22 mouse cellular contexts compared by ENCODE assay signal in genomic region chr2:36097129-36097815, GRCm38 (mm10). TPM values are rescaled to one million over a fixed set of nuclear protein-coding genes. Genes with fewer than 3 reads are reported as not detected.
DNase-seq lines count a peak whose midpoint lies in the region; ATAC-seq lines count a peak whose summit lies in the region.
"Had no signal": no experiment of that assay in that cellular context is flagged by ENCODE, and none has a peak within 500 bp of the region (broad histone marks: within the 10 kb centered on the region; RNA-seq: fewer than 3 reads in every experiment).

No protein-coding gene starts in this region.

- no peaks in the 10 kb centered on the region for H3K36me3 ChIP-seq in forebrain, embryonic 12.5 days (replicated peaks)
- no peaks in the 10 kb centered on the region for H3K36me3 ChIP-seq in forebrain, embryonic 11.5 days (ENCODE audit: control insufficient read depth, insufficient read depth, low read length)
- no peaks in the 10 kb centered on the region for H3K36me3 ChIP-seq in midbrain, embryonic 10.5 days
- H3K36me3 ChIP-seq in midbrain, embryonic 15.5 days (replicated peaks): no peaks in the 10 kb centered on the region
- no peaks in the 10 kb centered on the region for H3K36me3 ChIP-seq in embryonic facial prominence, embryonic 13.5 days
- no peaks in the 10 kb centered on the region for H3K36me3 ChIP-seq in limb, embryonic 11.5 days (ENCODE audit: control insufficient read depth, insufficient read depth, low read length)
- H3K36me3 ChIP-seq: G1E; heart, embryonic 15.5 days; limb, embryonic 12.5 days; liver, embryonic 13.5 days; midbrain, embryonic 13.5 days had no signal

- DNase-seq in forebrain, embryonic 11.5 days (ENCODE audit: low spot score): no peak
- DNase-seq in midbrain, embryonic 10.5 days (ENCODE audit: low spot score): peak; percentile 52
- DNase-seq in limb, embryonic 11.5 days (ENCODE audit: low spot score): peak; percentile 61
- DNase-seq in gastrocnemius, postnatal 25 days: no peak
- DNase-seq: adrenal gland, postnatal 10 days; cerebellum, adult 9-10 months; gastrocnemius, postnatal 36 days; heart, postnatal 4 days; liver, embryonic 13.5 days; thymus, postnatal 25 days had no signal

- ATAC-seq in forebrain, embryonic 12.5 days (ENCODE audit: low FRiP score): no peak
- no peak for ATAC-seq in forebrain, embryonic 11.5 days (replicated peaks; ENCODE audit: low FRiP score)
- no peak for ATAC-seq in midbrain, embryonic 15.5 days (replicated peaks)
- no peak for ATAC-seq in embryonic facial prominence, embryonic 13.5 days (ENCODE audit: insufficient number of reproducible peaks, insufficient read depth, low FRiP score, low TSS enrichment, low read depth)
- ATAC-seq in limb, embryonic 11.5 days (ENCODE audit: insufficient number of reproducible peaks, low FRiP score, low TSS enrichment, low read depth): no peak
- ATAC-seq: activated CD4-positive, CD25-positive, alpha-beta regulatory T cell, adult 4 months; midbrain, embryonic 13.5 days had no signal

- H3K27ac ChIP-seq in forebrain, embryonic 12.5 days: no peak overlapping the region
- H3K27ac ChIP-seq in forebrain, embryonic 11.5 days (ENCODE audit: low read depth, low read length): no peak overlapping the region
- no peak overlapping the region for H3K27ac ChIP-seq in midbrain, embryonic 10.5 days (replicated peaks)
- H3K27ac ChIP-seq in midbrain, embryonic 15.5 days: no peak overlapping the region
- no peak overlapping the region for H3K27ac ChIP-seq in embryonic facial prominence, embryonic 13.5 days
- H3K27ac ChIP-seq in limb, embryonic 11.5 days (replicated peaks; ENCODE audit: low read depth, low read length): no peak overlapping the region
- H3K27ac ChIP-seq: heart, embryonic 15.5 days; limb, embryonic 12.5 days; liver, embryonic 13.5 days; midbrain, embryonic 13.5 days had no signal

- no peaks in the 10 kb centered on the region for H3K9me3 ChIP-seq in forebrain, embryonic 12.5 days
- no peaks in the 10 kb centered on the region for H3K9me3 ChIP-seq in forebrain, embryonic 11.5 days (ENCODE audit: control insufficient read depth, low read length)
- no peaks in the 10 kb centered on the region for H3K9me3 ChIP-seq in midbrain, embryonic 10.5 days (replicated peaks)
- no peaks in the 10 kb centered on the region for H3K9me3 ChIP-seq in midbrain, embryonic 15.5 days
- no peaks in the 10 kb centered on the region for H3K9me3 ChIP-seq in embryonic facial prominence, embryonic 13.5 days
- H3K9me3 ChIP-seq in limb, embryonic 11.5 days (ENCODE audit: control insufficient read depth, low read length): no peaks in the 10 kb centered on the region
- H3K9me3 ChIP-seq: G1E; heart, embryonic 15.5 days; limb, embryonic 12.5 days; liver, embryonic 13.5 days; midbrain, embryonic 13.5 days had no signal

- 1% methylated on average over 18 of the region's 18 CpGs for WGBS in forebrain, embryonic 12.5 days
- 1% methylated on average over 18 of the region's 18 CpGs for WGBS in forebrain, embryonic 11.5 days
- WGBS in midbrain, embryonic 10.5 days: 2% methylated on average over 18 of the region's 18 CpGs
- WGBS in midbrain, embryonic 15.5 days: 1% methylated on average over 18 of the region's 18 CpGs
- 8% methylated on average over 18 of the region's 18 CpGs for WGBS in embryonic facial prominence, embryonic 13.5 days
- WGBS in limb, embryonic 11.5 days: 2% methylated on average over 18 of the region's 18 CpGs

- H3K4me2 ChIP-seq in forebrain, embryonic 12.5 days: peak overlapping the region; percentile 67
- H3K4me2 ChIP-seq in forebrain, embryonic 11.5 days (ENCODE audit: low read depth, low read length, severe bottlenecking): no peak overlapping the region
- H3K4me2 ChIP-seq in midbrain, embryonic 15.5 days: no peak overlapping the region
- peak overlapping the region; percentile 44 for H3K4me2 ChIP-seq in embryonic facial prominence, embryonic 13.5 days
- no peak overlapping the region for H3K4me2 ChIP-seq in limb, embryonic 11.5 days (ENCODE audit: low read depth, severe bottlenecking)
- H3K4me2 ChIP-seq: heart, embryonic 15.5 days; limb, embryonic 12.5 days; liver, embryonic 13.5 days; midbrain, embryonic 13.5 days had no signal

- peaks cover 100% of the 10 kb centered on the region for H3K27me3 ChIP-seq in forebrain, embryonic 12.5 days
- peaks cover 98% of the 10 kb centered on the region for H3K27me3 ChIP-seq in forebrain, embryonic 11.5 days (ENCODE audit: control insufficient read depth, insufficient read depth, low read length)
- H3K27me3 ChIP-seq in midbrain, embryonic 10.5 days (ENCODE audit: low read depth, poor library complexity, severe bottlenecking): peaks cover 100% of the 10 kb centered on the region
- peaks cover 99% of the 10 kb centered on the region for H3K27me3 ChIP-seq in midbrain, embryonic 15.5 days (replicated peaks)
- peaks cover 100% of the 10 kb centered on the region for H3K27me3 ChIP-seq in embryonic facial prominence, embryonic 13.5 days
- peaks cover 94% of the 10 kb centered on the region for H3K27me3 ChIP-seq in limb, embryonic 11.5 days (ENCODE audit: control insufficient read depth, insufficient read depth, low read length)

- no peak overlapping the region for H3K9ac ChIP-seq in forebrain, embryonic 12.5 days
- no peak overlapping the region for H3K9ac ChIP-seq in forebrain, embryonic 11.5 days (ENCODE audit: low read length)
- no peak overlapping the region for H3K9ac ChIP-seq in midbrain, embryonic 15.5 days
- H3K9ac ChIP-seq in embryonic facial prominence, embryonic 13.5 days: peak overlapping the region; percentile 33
- H3K9ac ChIP-seq in limb, embryonic 11.5 days (ENCODE audit: low read length): no peak overlapping the region
- H3K9ac ChIP-seq: heart, embryonic 15.5 days; limb, embryonic 12.5 days; liver, embryonic 13.5 days; midbrain, embryonic 13.5 days had no signal

- peaks cover 1% of the 10 kb centered on the region for H3K4me1 ChIP-seq in forebrain, embryonic 12.5 days
- H3K4me1 ChIP-seq in forebrain, embryonic 11.5 days (replicated peaks; ENCODE audit: control insufficient read depth, insufficient read depth, low read length): no peaks in the 10 kb centered on the region
- peaks cover 11% of the 10 kb centered on the region for H3K4me1 ChIP-seq in midbrain, embryonic 10.5 days
- no peaks in the 10 kb centered on the region for H3K4me1 ChIP-seq in midbrain, embryonic 15.5 days
- H3K4me1 ChIP-seq in embryonic facial prominence, embryonic 13.5 days: peaks cover 34% of the 10 kb centered on the region
- H3K4me1 ChIP-seq in limb, embryonic 11.5 days (ENCODE audit: control insufficient read depth, insufficient read depth, low read length): peaks cover under 1% of the 10 kb centered on the region; the same call in 1 of the 2 replicates

- H3K4me3 ChIP-seq in forebrain, embryonic 12.5 days (replicated peaks): peak overlapping the region; percentile 7; the same call in 1 of the 2 replicates
- H3K4me3 ChIP-seq in forebrain, embryonic 11.5 days (ENCODE audit: low read depth, low read length): no peak overlapping the region
- no peak overlapping the region for H3K4me3 ChIP-seq in midbrain, embryonic 10.5 days
- H3K4me3 ChIP-seq in midbrain, embryonic 15.5 days: no peak overlapping the region
- H3K4me3 ChIP-seq in embryonic facial prominence, embryonic 13.5 days: peak overlapping the region; percentile 11; the same call in 1 of the 2 replicates
- no peak overlapping the region for H3K4me3 ChIP-seq in limb, embryonic 11.5 days (ENCODE audit: low read depth, low read length)
- H3K4me3 ChIP-seq: erythroblast, embryonic 14.5 days; heart, embryonic 15.5 days; limb, embryonic 12.5 days; liver, embryonic 13.5 days; midbrain, embryonic 13.5 days had no signal

RNA-seq across cellular contexts. Expression of gene Lhx6, which starts 7.9 kb away (rescaled TPM):
- polyA plus RNA-seq in forebrain, embryonic 12.5 days (2016; fragmentation: Nextera tagmentation; extraction: Ambion mirVana): 21.9 and 34.2 TPM in 2 replicates
- polyA plus RNA-seq in forebrain, embryonic 11.5 days (2014; fragmentation: Nextera tagmentation; extraction: Ambion mirVana): 10.6 and 19.0 TPM in 2 replicates
- polyA plus RNA-seq in midbrain, embryonic 10.5 days (2016; fragmentation: Nextera tagmentation; extraction: Ambion mirVana): 1.2 and 1.6 TPM in 2 replicates
- 4.5 and 5.2 TPM in 2 replicates for polyA plus RNA-seq in midbrain, embryonic 15.5 days (2015; fragmentation: Nextera tagmentation; extraction: Ambion mirVana)
- polyA plus RNA-seq in embryonic facial prominence, embryonic 13.5 days (2015; fragmentation: Nextera tagmentation; extraction: Ambion mirVana): 13.7 and 13.8 TPM in 2 replicates
- polyA plus RNA-seq in limb, embryonic 11.5 days (2014; fragmentation: Nextera tagmentation; extraction: Ambion mirVana): 0.62 and 0.83 TPM in 2 replicates
- total RNA-seq in gastrocnemius, postnatal 25 days (2021): 1 to 10 TPM; 3.7 to 4.0 TPM
- polyA plus RNA-seq: activated CD4-positive, CD25-positive, alpha-beta regulatory T cell, adult 4 months; erythroblast, embryonic 14.5 days; G1E had no signal

RNA-seq across cellular contexts. Expression of gene Mrrf, which starts 38.9 kb away (rescaled TPM):
- 23.2 and 23.4 TPM in 2 replicates for polyA plus RNA-seq in forebrain, embryonic 12.5 days (2016; fragmentation: Nextera tagmentation; extraction: Ambion mirVana)
- polyA plus RNA-seq in forebrain, embryonic 11.5 days (2014; fragmentation: Nextera tagmentation; extraction: Ambion mirVana): 23.2 and 28.2 TPM in 2 replicates
- 25.6 and 30.1 TPM in 2 replicates for polyA plus RNA-seq in midbrain, embryonic 10.5 days (2016; fragmentation: Nextera tagmentation; extraction: Ambion mirVana)
- 23.1 and 24.1 TPM in 2 replicates for polyA plus RNA-seq in midbrain, embryonic 15.5 days (2015; fragmentation: Nextera tagmentation; extraction: Ambion mirVana)
- 27.6 and 34.7 TPM in 2 replicates for polyA plus RNA-seq in embryonic facial prominence, embryonic 13.5 days (2015; fragmentation: Nextera tagmentation; extraction: Ambion mirVana)
- 26.5 and 31.1 TPM in 2 replicates for polyA plus RNA-seq in limb, embryonic 11.5 days (2014; fragmentation: Nextera tagmentation; extraction: Ambion mirVana)
- total RNA-seq in gastrocnemius, postnatal 25 days (2021): 10 to 100 TPM; 13.7 to 14.8 TPM

RNA-seq across cellular contexts. Expression of gene Rbm18, which starts 39.3 kb away (rescaled TPM):
- polyA plus RNA-seq in forebrain, embryonic 12.5 days (2016; fragmentation: Nextera tagmentation; extraction: Ambion mirVana): 113 and 121 TPM in 2 replicates
- polyA plus RNA-seq in forebrain, embryonic 11.5 days (2014; fragmentation: Nextera tagmentation; extraction: Ambion mirVana): 98.2 and 100 TPM in 2 replicates
- 80.8 and 95.4 TPM in 2 replicates for polyA plus RNA-seq in midbrain, embryonic 10.5 days (2016; fragmentation: Nextera tagmentation; extraction: Ambion mirVana)
- polyA plus RNA-seq in midbrain, embryonic 15.5 days (2015; fragmentation: Nextera tagmentation; extraction: Ambion mirVana): 146 and 147 TPM in 2 replicates
- 82.8 and 85.6 TPM in 2 replicates for polyA plus RNA-seq in embryonic facial prominence, embryonic 13.5 days (2015; fragmentation: Nextera tagmentation; extraction: Ambion mirVana)
- polyA plus RNA-seq in limb, embryonic 11.5 days (2014; fragmentation: Nextera tagmentation; extraction: Ambion mirVana): 88.5 and 92.6 TPM in 2 replicates
- total RNA-seq in gastrocnemius, postnatal 25 days (2021): 10 to 100 TPM; 27.2 to 29.2 TPM

RNA-seq across cellular contexts. Expression of gene Morn5, which starts 48.0 kb away (rescaled TPM):
- 0.69 and 1.3 TPM in 2 replicates for polyA plus RNA-seq in forebrain, embryonic 12.5 days (2016; fragmentation: Nextera tagmentation; extraction: Ambion mirVana)
- polyA plus RNA-seq in forebrain, embryonic 11.5 days (2014; fragmentation: Nextera tagmentation; extraction: Ambion mirVana): 0.47 and 0.68 TPM in 2 replicates
- 0.20 and 0.35 TPM in 2 replicates for polyA plus RNA-seq in midbrain, embryonic 10.5 days (2016; fragmentation: Nextera tagmentation; extraction: Ambion mirVana)
- polyA plus RNA-seq in midbrain, embryonic 15.5 days (2015; fragmentation: Nextera tagmentation; extraction: Ambion mirVana): 2.0 and 3.7 TPM in 2 replicates
- 0.78 TPM in 1 of 2 replicates, not detected in the other for polyA plus RNA-seq in embryonic facial prominence, embryonic 13.5 days (2015; fragmentation: Nextera tagmentation; extraction: Ambion mirVana)
- not detected in 2 replicates for polyA plus RNA-seq in limb, embryonic 11.5 days (2014; fragmentation: Nextera tagmentation; extraction: Ambion mirVana)
- not detected for total RNA-seq in gastrocnemius, postnatal 25 days (2021)
- total RNA-seq: adrenal gland, postnatal 10 days; gastrocnemius, postnatal 36 days; heart, adult 8-10 months; heart, postnatal 4 days had no signal
- polyA plus RNA-seq: activated CD4-positive, CD25-positive, alpha-beta regulatory T cell, adult 4 months; erythroblast, embryonic 14.5 days; G1E; kidney, embryonic 14.5 days; limb, embryonic 12.5 days; liver, embryonic 13.5 days; small intestine, adult 2 months had no signal

RNA-seq across cellular contexts. Expression of gene Ndufa8, which starts 48.1 kb away (rescaled TPM):
- 161 and 169 TPM in 2 replicates for polyA plus RNA-seq in forebrain, embryonic 12.5 days (2016; fragmentation: Nextera tagmentation; extraction: Ambion mirVana)
- 177 and 184 TPM in 2 replicates for polyA plus RNA-seq in forebrain, embryonic 11.5 days (2014; fragmentation: Nextera tagmentation; extraction: Ambion mirVana)
- 193 and 202 TPM in 2 replicates for polyA plus RNA-seq in midbrain, embryonic 10.5 days (2016; fragmentation: Nextera tagmentation; extraction: Ambion mirVana)
- polyA plus RNA-seq in midbrain, embryonic 15.5 days (2015; fragmentation: Nextera tagmentation; extraction: Ambion mirVana): 290 and 315 TPM in 2 replicates
- 207 and 220 TPM in 2 replicates for polyA plus RNA-seq in embryonic facial prominence, embryonic 13.5 days (2015; fragmentation: Nextera tagmentation; extraction: Ambion mirVana)
- 195 and 196 TPM in 2 replicates for polyA plus RNA-seq in limb, embryonic 11.5 days (2014; fragmentation: Nextera tagmentation; extraction: Ambion mirVana)
- 100 to 1,000 TPM; 390 to 396 TPM for total RNA-seq in gastrocnemius, postnatal 25 days (2021)

Comparison
In these comparisons a context has a peak if more than half of its experiments do, and no peak if none do; other contexts are left out.
1. H3K4me2 ChIP-seq: peak in forebrain, embryonic 12.5 days (single experiment) and embryonic facial prominence, embryonic 13.5 days (single experiment); none in forebrain, embryonic 11.5 days (single experiment), midbrain, embryonic 15.5 days (single experiment) and limb, embryonic 11.5 days (single experiment).
2. H3K4me3 ChIP-seq: peak in forebrain, embryonic 12.5 days (single experiment) and embryonic facial prominence, embryonic 13.5 days (single experiment); none in forebrain, embryonic 11.5 days (single experiment), midbrain, embryonic 10.5 days (single experiment), midbrain, embryonic 15.5 days (single experiment) and limb, embryonic 11.5 days (single experiment).
3. DNase-seq: peak in midbrain, embryonic 10.5 days (single experiment) and limb, embryonic 11.5 days (single experiment); none in forebrain, embryonic 11.5 days (single experiment) and gastrocnemius, postnatal 25 days (single experiment).